Mouse (Mus musculus): Measurements from ENCODE around the gene Tnfsf9. TPM values are rescaled to one million over a fixed set of nuclear protein-coding genes. Genes with fewer than 3 reads are reported as not detected.

Gene Tnfsf9
- polyA plus RNA-seq, 1 experiment from 2014 or later: 9.7 TPM

- Histone ChIP-seq H3K27me3 (0 out of 2 replicates have a peak, but pooled peaks cover 5% of the 10 kb centered on the region), H3K4me2 (no peak overlapping the region), H3K9ac (no peak overlapping the region), H3K4me3 (no peak overlapping the region), H3K36me3 (ENCODE audit: poor library complexity, severe bottlenecking) (no peaks in the 10 kb centered on the region), H3K27ac (no peak overlapping the region), H3K9me3 (replicated peaks) (no peaks in the 10 kb centered on the region), H3K4me1 (peaks cover 9% of the 10 kb centered on the region)
- ATAC-seq: no peak
- WGBS: 87% methylated on average over 5 of the region's 5 CpGs
Measured at GRCm38 (mm10) chr17:57098321-57098720, 6.8 kb upstream of the Tnfsf9 start.

GRCm38 (mm10) chr17:57099629-57100325 lies 5.3 kb upstream of the Tnfsf9 start:
- H3K27me3 ChIP-seq: 0 out of 2 replicates have a peak, but pooled peaks cover 5% of the 10 kb centered on the region
- no peaks in the 10 kb centered on the region for H3K36me3 ChIP-seq (ENCODE audit: poor library complexity, severe bottlenecking)
- no peak overlapping the region for H3K4me3 ChIP-seq
- no peak overlapping the region for H3K4me2 ChIP-seq
- no peaks in the 10 kb centered on the region for H3K9me3 ChIP-seq (replicated peaks)
- WGBS: 9% methylated on average over 10 of the region's 10 CpGs
- H3K4me1 ChIP-seq: peaks cover 16% of the 10 kb centered on the region
- no peak overlapping the region for H3K27ac ChIP-seq
- no peak overlapping the region for H3K9ac ChIP-seq
- no peak for ATAC-seq

- H3K4me2 ChIP-seq: no peak overlapping the region
- 89% methylated on average over 2 of the region's 2 CpGs for WGBS
- H3K4me1 ChIP-seq: peaks cover 22% of the 10 kb centered on the region
- no peak for ATAC-seq
- H3K27me3 ChIP-seq: no peaks in the 10 kb centered on the region
- no peak overlapping the region for H3K9ac ChIP-seq
- H3K9me3 ChIP-seq (replicated peaks): no peaks in the 10 kb centered on the region
- no peak overlapping the region for H3K27ac ChIP-seq
- H3K4me3 ChIP-seq: no peak overlapping the region
- no peaks in the 10 kb centered on the region for H3K36me3 ChIP-seq (ENCODE audit: poor library complexity, severe bottlenecking)
Measured at GRCm38 (mm10) chr17:57102276-57102675, 2.8 kb upstream of the Tnfsf9 start.

- ATAC-seq: 0 out of 2 replicates have a peak, but pooled peaks have one; percentile 9
- H3K36me3 ChIP-seq (ENCODE audit: poor library complexity, severe bottlenecking): no peaks in the 10 kb centered on the region
- WGBS: 53% methylated on average over 4 of the region's 4 CpGs
Measured at GRCm38 (mm10) chr17:57104496-57104895, 629 bp upstream of the Tnfsf9 start.

GRCm38 (mm10) chr17:57106035-57106368 lies 877 bp downstream of the Tnfsf9 start:
- H3K27me3 ChIP-seq: no peaks in the 10 kb centered on the region
- peak overlapping the region; percentile 78 for H3K4me2 ChIP-seq
- peak overlapping the region; percentile 69 for H3K4me3 ChIP-seq
- H3K9me3 ChIP-seq (replicated peaks): no peaks in the 10 kb centered on the region
- H3K9ac ChIP-seq: peak overlapping the region; percentile 86
- H3K27ac ChIP-seq: no peak overlapping the region
- no peak for ATAC-seq
- H3K4me1 ChIP-seq: peaks cover 28% of the 10 kb centered on the region
- WGBS: 5% methylated on average over 9 of the region's 9 CpGs
- no peaks in the 10 kb centered on the region for H3K36me3 ChIP-seq (ENCODE audit: poor library complexity, severe bottlenecking)

More at GRCm38 (mm10) chr17:57104496-57104895, 629 bp upstream of the Tnfsf9 start:
- no peak overlapping the region for H3K27ac ChIP-seq
- peak overlapping the region; percentile 69 for H3K4me3 ChIP-seq
- H3K9me3 ChIP-seq (replicated peaks): no peaks in the 10 kb centered on the region
- H3K4me1 ChIP-seq: peaks cover 28% of the 10 kb centered on the region
- peak overlapping the region; percentile 86 for H3K9ac ChIP-seq
- H3K27me3 ChIP-seq: no peaks in the 10 kb centered on the region
- peak overlapping the region; percentile 78 for H3K4me2 ChIP-seq

GRCm38 (mm10) chr17:57107064-57107463 lies 1.9 kb downstream of the Tnfsf9 start:
- Histone ChIP-seq H3K4me1 (peaks cover 28% of the 10 kb centered on the region), H3K4me2 (peak overlapping the region; percentile 78), H3K9ac (no peak overlapping the region), H3K27ac (no peak overlapping the region), H3K27me3 (no peaks in the 10 kb centered on the region), H3K4me3 (no peak overlapping the region), H3K9me3 (replicated peaks) (no peaks in the 10 kb centered on the region), H3K36me3 (ENCODE audit: poor library complexity, severe bottlenecking) (no peaks in the 10 kb centered on the region)
- 92% methylated on average over 5 of the region's 5 CpGs for WGBS
- ATAC-seq: no peak

GRCm38 (mm10) chr17:57108040-57108665 lies 3.0 kb downstream of the Tnfsf9 start:
- no peak overlapping the region for H3K9ac ChIP-seq
- H3K27ac ChIP-seq: no peak overlapping the region
- no peaks in the 10 kb centered on the region for H3K9me3 ChIP-seq (replicated peaks)
- no peaks in the 10 kb centered on the region for H3K36me3 ChIP-seq (ENCODE audit: poor library complexity, severe bottlenecking)
- WGBS: 89% methylated on average over 7 of the region's 7 CpGs
- H3K4me2 ChIP-seq: no peak overlapping the region
- H3K4me3 ChIP-seq: no peak overlapping the region
- no peak for ATAC-seq
- H3K4me1 ChIP-seq: peaks cover 28% of the 10 kb centered on the region
- H3K27me3 ChIP-seq: no peaks in the 10 kb centered on the region

- Histone ChIP-seq H3K4me3 (no peak overlapping the region), H3K9me3 (replicated peaks) (no peaks in the 10 kb centered on the region), H3K4me1 (peaks cover 28% of the 10 kb centered on the region), H3K36me3 (ENCODE audit: poor library complexity, severe bottlenecking) (no peaks in the 10 kb centered on the region), H3K9ac (no peak overlapping the region), H3K4me2 (no peak overlapping the region), H3K27ac (no peak overlapping the region), H3K27me3 (no peaks in the 10 kb centered on the region)
- ATAC-seq: no peak
- WGBS: 65% methylated on average over 5 of the region's 5 CpGs
Measured at GRCm38 (mm10) chr17:57108666-57109171, 3.6 kb downstream of the Tnfsf9 start.

GRCm38 (mm10) chr17:57110005-57110404 lies 4.9 kb downstream of the Tnfsf9 start:
- H3K36me3 ChIP-seq (ENCODE audit: poor library complexity, severe bottlenecking): no peaks in the 10 kb centered on the region
- ATAC-seq: no peak
- no peaks in the 10 kb centered on the region for H3K9me3 ChIP-seq (replicated peaks)
- H3K4me3 ChIP-seq: no peak overlapping the region
- H3K9ac ChIP-seq: no peak overlapping the region
- 100% methylated on average over 1 of the region's 1 CpGs for WGBS
- no peak overlapping the region for H3K4me2 ChIP-seq
- H3K27ac ChIP-seq: no peak overlapping the region
- H3K27me3 ChIP-seq: no peaks in the 10 kb centered on the region
- peaks cover 20% of the 10 kb centered on the region for H3K4me1 ChIP-seq

GRCm38 (mm10) chr17:57112768-57113474 lies 7.8 kb downstream of the Tnfsf9 start:
- H3K4me2 ChIP-seq: no peak overlapping the region
- WGBS: 89% methylated on average over 10 of the region's 10 CpGs
- H3K27me3 ChIP-seq: peaks cover 4% of the 10 kb centered on the region; the same call in 1 of the 2 replicates
- H3K4me1 ChIP-seq: peaks cover 3% of the 10 kb centered on the region; the same call in 1 of the 2 replicates
- no peak overlapping the region for H3K4me3 ChIP-seq
- no peak overlapping the region for H3K27ac ChIP-seq
- no peak for ATAC-seq
- no peaks in the 10 kb centered on the region for H3K9me3 ChIP-seq (replicated peaks)
- H3K36me3 ChIP-seq (ENCODE audit: poor library complexity, severe bottlenecking): no peaks in the 10 kb centered on the region
- H3K9ac ChIP-seq: no peak overlapping the region

- Histone ChIP-seq H3K4me1 (no peaks in the 10 kb centered on the region), H3K36me3 (ENCODE audit: poor library complexity, severe bottlenecking) (no peaks in the 10 kb centered on the region), H3K27ac (no peak overlapping the region), H3K27me3 (peaks cover 4% of the 10 kb centered on the region; the same call in 1 of the 2 replicates), H3K9ac (no peak overlapping the region), H3K4me2 (no peak overlapping the region), H3K9me3 (replicated peaks) (no peaks in the 10 kb centered on the region), H3K4me3 (no peak overlapping the region)
- 83% methylated on average over 2 of the region's 2 CpGs for whole genome bisulfite sequencing
- ATAC-seq: no peak
Measured at GRCm38 (mm10) chr17:57116801-57117200, 11.7 kb downstream of the Tnfsf9 start.
